Mouse (Mus musculus) ovary, postnatal 36 days (tissue): ENCODE measurements around the gene Zbbx.

Source experiments
- DNase-seq: peaks from one replicate; pipeline ENCODE4 v3.0.0; 2022; ENCODE audit warnings: low spot score, mixed read lengths

Zbbx gene

GRCm38 (mm10) chr3:75164838-75165496 lies at the start of gene Zbbx:
Gene Zbbx (minus strand): TSS chr3:75165034.
- DNase-seq: peak; percentile 46

DNA sequence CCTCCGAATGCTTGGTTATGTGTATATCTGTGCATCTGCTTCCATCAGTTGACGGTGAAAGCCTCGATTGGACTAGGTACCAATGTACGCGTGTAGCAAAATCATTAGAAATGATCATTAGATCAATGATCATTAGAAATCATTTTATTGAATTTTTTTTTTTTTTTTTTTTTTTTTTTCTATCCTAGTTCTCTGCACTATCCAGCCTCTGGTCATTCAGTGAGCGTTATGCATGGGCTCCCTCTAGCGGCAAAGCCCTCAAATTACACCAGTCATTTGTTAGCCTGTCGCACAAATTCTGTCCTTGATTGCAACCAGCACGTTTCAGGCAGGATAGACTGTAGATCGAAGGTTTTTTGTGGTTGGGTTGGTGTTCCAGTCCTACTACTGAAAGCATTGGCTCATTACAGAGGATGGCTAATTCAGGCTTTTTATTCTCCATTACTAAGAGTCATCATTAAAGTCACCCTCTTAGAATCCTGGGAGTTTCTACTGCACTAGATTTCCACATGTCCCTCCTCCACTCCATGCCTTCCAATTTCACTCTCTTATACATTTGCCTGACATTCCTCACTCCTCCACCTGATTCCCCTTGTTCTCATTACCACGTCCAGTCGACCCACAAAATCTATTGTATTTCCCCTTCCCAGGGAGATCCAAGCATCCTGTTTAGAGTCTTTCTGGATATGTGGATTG lies 38.1 kb upstream of the Zbbx start:
- peak; percentile 33 for DNase-seq

DNA sequence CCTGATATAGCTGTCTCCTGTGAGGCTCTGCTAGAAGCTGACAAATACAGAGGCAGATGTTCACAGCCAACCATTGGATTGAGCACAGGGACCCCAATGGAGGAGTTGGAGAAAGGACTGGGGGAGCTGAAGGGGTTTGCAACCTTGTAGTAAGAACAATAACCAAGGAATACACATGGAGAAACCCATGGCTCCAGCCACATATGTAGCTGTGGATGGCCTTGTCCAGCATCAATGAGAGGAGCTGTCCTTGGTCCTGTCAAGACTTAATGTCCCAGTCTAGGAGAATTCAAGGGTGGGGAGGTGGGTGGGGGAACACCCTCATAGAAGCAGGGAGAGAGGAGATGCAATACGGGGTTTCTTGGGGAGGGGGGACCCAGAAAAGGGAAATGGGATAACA lies 17.8 kb upstream of the Zbbx start:
- no peak for DNase-seq

DNA sequence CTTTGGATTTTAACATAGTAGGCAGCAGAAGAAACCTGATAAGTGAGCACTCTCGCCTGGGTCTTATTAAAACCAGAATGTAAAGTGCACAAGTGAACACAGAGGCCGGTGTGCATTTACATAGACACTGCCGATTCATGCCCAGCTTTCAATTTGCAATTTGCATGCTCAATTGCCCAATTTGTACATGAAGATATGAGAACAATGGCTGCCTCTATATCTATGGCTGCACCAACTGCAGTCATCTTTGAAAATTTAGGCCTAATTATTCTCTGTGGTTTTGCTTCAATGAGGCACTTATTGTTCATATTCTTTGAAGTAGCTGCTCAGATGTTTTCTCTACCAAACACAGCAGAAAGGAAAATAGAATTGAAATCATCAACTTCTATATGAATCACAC lies 23.0 kb downstream of the Zbbx start:
- no peak for DNase-seq

GRCm38 (mm10) chr3:75104867-75105266 lies 60.0 kb downstream of the Zbbx start:
- DNase-seq: no peak

DNA sequence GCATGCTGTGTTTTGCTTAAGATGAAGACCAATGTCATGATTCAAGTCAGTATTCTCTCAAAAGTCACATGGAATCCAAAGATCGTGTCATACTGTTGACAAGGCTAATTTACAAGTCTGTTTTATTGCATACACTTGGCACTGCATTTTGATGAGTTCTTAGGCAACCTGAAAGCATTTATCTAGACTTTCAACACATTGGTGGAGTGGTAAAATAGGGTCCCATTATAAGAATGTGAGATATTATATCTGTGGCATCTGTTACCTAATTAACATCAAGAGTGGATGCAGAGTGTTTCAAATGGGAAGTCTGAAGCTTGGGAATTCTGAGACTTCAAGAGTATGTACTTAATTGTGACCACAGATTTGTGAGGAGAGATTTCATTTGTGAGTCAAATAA lies 79.1 kb downstream of the Zbbx start:
- no peak for DNase-seq

DNA sequence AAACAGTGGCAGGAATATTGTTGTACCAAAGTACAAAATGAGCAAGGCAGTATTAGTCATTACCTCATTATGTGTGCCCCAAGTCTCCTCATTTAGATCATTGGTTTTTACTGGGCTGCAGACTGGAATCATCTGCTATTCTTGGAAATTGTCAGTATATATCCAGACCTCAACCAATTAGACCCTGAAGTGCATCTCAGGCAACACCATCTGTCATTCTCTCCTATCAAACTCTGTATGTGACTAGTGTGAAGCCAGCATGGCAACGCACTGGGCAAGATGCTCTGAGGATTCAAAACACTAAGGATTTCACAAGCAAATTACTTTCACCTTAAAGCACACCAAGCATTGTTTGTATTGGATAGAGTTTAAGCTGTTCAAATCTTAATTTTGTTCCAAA lies 85.9 kb downstream of the Zbbx start:
- DNase-seq: no peak

- DNase-seq: no peak
Observed at GRCm38 (mm10) chr3:75009701-75010100, 155.1 kb downstream of the Zbbx start.
